Mouse (Mus musculus) bone marrow, adult 2 months (tissue): ENCODE results near the gene C5ar2. TPM values are rescaled to one million over a fixed set of nuclear protein-coding genes. Genes with fewer than 3 reads are reported as not detected.
"Not testable (repeated sequence)": the region's sequence is repeated elsewhere in the genome, so short reads cannot be mapped to it uniquely, and the experiment has no call there.

Experiments
- H3K27ac ChIP-seq: fragments of 200-500 bp; 2 replicates; pipeline ENCODE4 v1.5.1; 2012; ENCODE audit warnings: low read depth, mild to moderate bottlenecking, control low read depth, inconsistent platforms, low read length; ENCODE audit not compliant: control insufficient read depth, poor library complexity, insufficient read depth
- H3K4me1 ChIP-seq: fragments of 200-500 bp; 2 replicates; pipeline ENCODE4 v1.6.1; 2011; ENCODE audit warnings: low read length; ENCODE audit not compliant: control insufficient read depth, insufficient read depth
- H3K4me3 ChIP-seq: fragments of 200-500 bp; replicated peaks from 2 replicates; pipeline ENCODE3; 2011; ENCODE audit warnings: mild to moderate bottlenecking, low read depth, low read length, control low read depth; ENCODE audit not compliant: control insufficient read depth
- CTCF ChIP-seq: fragments of 200-500 bp; IDR thresholded peaks from 2 replicates; pipeline ENCODE4 v1.5.1; 2011; ENCODE audit warnings: low read length, control low read depth; ENCODE audit not compliant: control insufficient read depth, insufficient read depth
- POLR2A ChIP-seq: fragments of 200-500 bp; IDR thresholded peaks from 2 replicates; pipeline ENCODE4 v1.6.1; 2011; ENCODE audit warnings: low read depth, mild to moderate bottlenecking, control low read depth, low read length, borderline replicate concordance; ENCODE audit not compliant: control insufficient read depth
- WGBS: fragments of 180-500 bp; shearing (Covaris S2); methylation state at CpG from one replicate; pipeline ENCODE4 v1.1.7; 2018; 5-methylcytosine and 5-hydroxymethylcytosine counted together
- polyA plus RNA-seq: library from polyadenylated mRNA; stranded (reverse); fragments of >200 nt; gene quantifications from 2 replicates; pipeline ENCODE4 v1.2.4, GENCODE M21; 2011; ENCODE audit warnings: low replicate concordance; ENCODE audit not compliant: missing spikeins, insufficient read depth, insufficient read length

The C5ar2 gene
- polyA plus RNA-seq, 1 experiment = 4.2 TPM

DNA sequence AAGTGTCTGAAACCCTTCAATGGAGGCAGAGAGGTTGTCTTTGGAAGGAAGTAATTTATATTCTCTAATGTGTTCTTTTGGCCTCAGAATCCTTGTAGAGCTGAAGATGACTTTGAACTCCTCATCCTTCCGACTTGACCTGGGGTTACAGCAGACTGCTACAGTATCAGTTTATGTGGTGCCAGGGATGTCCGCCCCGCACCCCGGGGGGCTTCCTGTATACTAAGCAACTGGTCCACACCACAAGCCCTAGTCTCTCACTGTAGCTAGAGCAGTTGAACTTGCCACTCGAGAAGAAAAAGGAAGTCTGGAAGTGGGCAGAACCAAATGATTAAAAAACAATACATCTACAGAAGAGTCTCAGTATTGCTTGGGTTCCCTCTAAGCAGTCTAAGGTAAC lies 19.9 kb upstream of the C5ar2 start:
- no peak overlapping the region for H3K27ac ChIP-seq
- WGBS = 1% methylated on average over 5 of the region's 5 CpGs
- no peak overlapping the region for H3K4me3 ChIP-seq
- H3K4me1 ChIP-seq = peaks cover 2% of the 10 kb centered on the region; the same call in 1 of the 2 replicates
- no peak for TF ChIP-seq CTCF
- no peak for TF ChIP-seq POLR2A

DNA sequence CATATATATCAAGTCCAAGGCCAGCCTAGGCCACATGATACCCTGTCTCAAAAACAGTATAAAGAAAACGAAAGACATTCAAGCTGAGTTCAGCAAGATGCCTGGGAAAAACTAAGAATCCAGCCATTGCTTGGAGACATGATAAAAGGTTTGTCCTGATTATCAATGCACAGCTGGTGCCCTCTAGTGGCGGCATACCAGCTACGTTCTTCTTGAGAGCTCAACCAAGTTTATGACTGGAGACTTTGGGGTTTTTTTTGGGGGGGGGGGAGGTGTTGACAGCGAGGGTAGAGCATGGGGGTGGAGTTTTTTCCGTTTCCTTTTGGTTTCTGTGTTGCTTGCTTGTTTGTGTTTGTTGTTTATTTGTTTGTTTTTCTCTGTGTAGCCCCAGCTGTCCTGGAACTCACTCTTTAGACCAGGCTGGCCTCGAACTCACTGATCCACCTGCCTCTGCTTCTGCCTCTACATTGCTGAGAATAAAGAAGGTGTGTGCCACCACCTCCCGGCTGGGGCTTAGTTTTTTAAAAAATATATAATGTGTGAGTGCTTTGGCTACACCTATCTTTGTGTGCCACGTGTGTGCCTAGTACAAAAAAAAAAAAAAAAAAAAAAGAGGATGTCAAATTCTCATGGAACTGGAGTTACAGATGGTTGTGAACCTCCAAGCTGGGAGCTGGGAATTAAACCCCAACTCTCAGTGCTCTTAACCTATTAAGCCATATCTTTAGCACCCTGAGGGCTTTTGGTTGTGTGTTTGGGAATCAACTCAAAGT lies 19.2 kb upstream of the C5ar2 start:
- no peak overlapping the region for H3K27ac ChIP-seq
- no peak overlapping the region for H3K4me3 ChIP-seq
- TF ChIP-seq CTCF (peak; percentile 51), POLR2A (no peak)
- H3K4me1 ChIP-seq = peaks cover 2% of the 10 kb centered on the region; the same call in 1 of the 2 replicates
- WGBS = 12% methylated on average over 8 of the region's 8 CpGs

DNA sequence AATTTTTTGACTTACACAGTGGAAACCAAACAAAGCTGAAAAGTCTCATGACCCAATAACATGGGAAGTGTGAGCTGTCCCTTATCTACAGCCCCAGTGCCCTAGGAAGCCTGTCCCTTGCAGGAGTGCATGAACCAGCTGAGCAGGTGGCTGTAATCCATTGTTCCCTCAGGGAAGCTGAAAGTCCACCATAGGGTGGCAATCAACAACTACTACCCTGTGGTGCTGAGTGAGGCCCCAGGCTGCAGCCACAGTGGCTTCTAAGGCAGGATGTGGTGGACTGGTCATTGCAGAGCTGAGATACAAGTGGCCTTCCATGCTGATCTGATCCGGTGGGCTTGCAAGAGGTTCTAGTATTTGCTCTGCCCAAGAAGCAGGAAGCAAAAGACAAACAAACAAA lies 17.1 kb upstream of the C5ar2 start:
- WGBS = 16% methylated on average over 1 of the region's 1 CpGs
- Histone ChIP-seq H3K27ac (peak overlapping the region; percentile 22; the same call in 1 of the 2 replicates), H3K4me3 (no peak overlapping the region), H3K4me1 (peaks cover 2% of the 10 kb centered on the region; the same call in 1 of the 2 replicates)
- TF ChIP-seq POLR2A = no peak
- no peak for TF ChIP-seq CTCF

DNA sequence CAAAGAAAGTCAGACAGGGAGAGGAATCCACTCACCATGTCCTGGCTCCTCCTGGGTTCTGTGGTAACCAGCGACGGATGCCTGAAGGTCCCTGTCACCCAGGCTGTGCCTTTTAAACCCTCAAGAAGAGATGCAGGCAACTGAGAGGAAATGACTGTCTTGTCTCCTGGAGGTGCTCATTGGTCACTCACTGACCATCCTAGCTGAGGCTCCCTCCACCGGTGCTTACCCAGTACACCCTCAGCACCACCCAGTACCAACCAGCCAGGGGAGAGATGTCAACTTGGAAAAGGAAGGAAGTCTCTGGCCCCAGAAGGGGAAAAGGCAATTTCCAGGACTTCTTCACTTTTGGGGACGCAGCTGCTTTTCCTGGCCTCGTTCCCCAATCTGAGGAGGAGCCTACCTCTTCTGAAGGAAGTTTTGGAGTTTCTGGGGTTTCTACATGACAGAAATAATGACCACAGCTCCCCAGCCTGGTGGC lies 15.2 kb upstream of the C5ar2 start, which contains the start of gene C5ar1:
TSS of gene C5ar1 (minus strand) at position 431 of the 481 bp plus-strand sequence.
- Histone ChIP-seq H3K4me1 (peaks cover 2% of the 10 kb centered on the region; the same call in 1 of the 2 replicates), H3K4me3 (peak within 1 kb of the TSS; percentile 75), H3K27ac (peak within 1 kb of the TSS; percentile 82)
- TF ChIP-seq CTCF = peak; percentile 29; the same call in 1 of the 2 replicates
- no peak for TF ChIP-seq POLR2A
- WGBS = 32% methylated on average over 5 of the region's 5 CpGs

DNA sequence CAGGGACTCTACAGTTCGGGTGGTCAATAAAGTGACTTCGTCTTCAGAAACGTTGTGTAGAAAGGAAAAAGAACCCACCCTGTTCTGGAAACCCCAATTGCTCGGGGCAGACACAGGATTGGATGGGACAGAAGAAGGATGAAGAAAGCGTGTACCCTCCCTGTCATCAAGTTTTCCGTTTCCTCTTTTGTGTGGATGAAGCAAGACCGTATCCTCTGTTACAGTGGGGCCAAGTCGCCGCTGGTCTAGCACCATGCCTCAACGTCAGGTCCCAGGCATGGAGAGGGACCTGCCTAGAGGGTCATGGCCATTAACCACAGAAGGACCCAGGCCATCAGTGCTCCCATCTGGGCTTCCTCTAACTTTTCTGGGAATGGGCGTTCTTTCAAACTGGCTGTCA lies 13.9 kb upstream of the C5ar2 start:
- Histone ChIP-seq H3K4me3 (peak overlapping the region; percentile 75), H3K27ac (peak overlapping the region; percentile 82), H3K4me1 (peaks cover 2% of the 10 kb centered on the region; the same call in 1 of the 2 replicates)
- TF ChIP-seq CTCF = no peak
- 0 out of 2 replicates have a peak, but pooled peaks have one; percentile 46 for TF ChIP-seq POLR2A
- WGBS = 43% methylated on average over 11 of the region's 11 CpGs

DNA sequence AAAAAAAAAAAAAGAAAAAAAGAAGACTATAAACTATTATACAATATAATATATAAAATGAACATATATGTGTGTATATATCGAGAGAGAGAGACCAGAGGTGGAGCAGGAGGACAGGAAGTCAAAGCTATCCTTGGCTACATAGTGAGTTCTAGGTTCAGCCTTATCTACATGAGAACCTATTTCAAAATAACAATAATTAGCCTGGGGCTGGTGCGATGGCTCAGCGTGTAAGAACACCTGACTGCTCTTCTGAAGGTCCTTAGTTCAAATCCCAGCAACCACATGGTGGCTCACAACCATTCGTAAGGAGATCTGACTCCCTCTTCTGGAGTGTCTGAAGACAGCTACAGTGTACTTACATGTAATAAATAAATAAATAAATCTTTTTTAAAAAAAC lies 12.0 kb upstream of the C5ar2 start:
- H3K27ac ChIP-seq, H3K4me3 ChIP-seq, H3K4me1 ChIP-seq: not testable (repeated sequence)
- WGBS = 71% methylated on average over 4 of the region's 4 CpGs

DNA sequence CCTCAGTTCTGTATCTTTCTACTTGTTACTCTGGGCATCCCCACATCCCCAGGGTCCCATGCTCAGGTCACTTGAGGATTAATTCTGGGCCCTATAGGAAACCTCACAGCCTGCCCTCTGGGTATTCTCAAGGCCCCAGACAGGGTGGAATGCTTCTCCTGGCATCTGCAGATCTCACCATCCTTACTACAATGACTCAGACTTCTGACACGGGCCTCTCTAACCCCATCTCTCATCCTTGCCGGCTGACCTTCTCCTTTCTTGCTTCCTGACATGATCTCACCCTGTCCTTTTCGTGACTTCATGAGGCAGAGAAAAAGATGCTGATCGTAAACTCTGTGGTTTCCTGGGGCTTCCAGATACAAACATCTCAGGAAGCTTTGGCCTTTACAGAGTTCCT lies 10.2 kb upstream of the C5ar2 start:
- H3K27ac ChIP-seq = no peak overlapping the region; the same call in 1 of the 2 replicates
- no peak for TF ChIP-seq POLR2A
- TF ChIP-seq CTCF = no peak
- WGBS = 3% methylated on average over 4 of the region's 4 CpGs
- peak overlapping the region; percentile 29 for H3K4me3 ChIP-seq
- H3K4me1 ChIP-seq = no peaks in the 10 kb centered on the region; the same call in 1 of the 2 replicates

DNA sequence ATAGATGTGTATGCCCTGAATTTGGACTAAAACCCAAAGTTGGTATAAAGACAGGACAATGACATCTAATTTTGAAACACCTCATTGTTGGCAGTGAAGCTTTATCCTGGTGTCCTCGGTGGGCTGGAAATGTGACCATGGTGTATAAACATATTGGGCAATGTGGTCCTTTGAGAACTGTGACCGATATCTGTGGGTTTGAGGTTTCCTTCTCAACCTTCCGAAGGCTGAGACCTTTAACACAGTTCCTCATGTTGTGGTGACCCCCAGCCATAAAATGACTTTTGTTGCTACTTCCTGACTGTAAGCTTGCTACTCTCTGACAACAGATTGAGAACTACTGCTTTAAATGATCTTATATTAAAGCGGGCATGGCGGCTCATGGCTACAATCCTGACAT lies 6.7 kb upstream of the C5ar2 start:
- H3K4me3 ChIP-seq = no peak overlapping the region
- TF ChIP-seq POLR2A (no peak), CTCF (no peak)
- H3K4me1 ChIP-seq = peaks cover 5% of the 10 kb centered on the region; the same call in 1 of the 2 replicates
- WGBS = 1% methylated on average over 5 of the region's 5 CpGs
- peak overlapping the region; percentile 72; the same call in 1 of the 2 replicates for H3K27ac ChIP-seq

DNA sequence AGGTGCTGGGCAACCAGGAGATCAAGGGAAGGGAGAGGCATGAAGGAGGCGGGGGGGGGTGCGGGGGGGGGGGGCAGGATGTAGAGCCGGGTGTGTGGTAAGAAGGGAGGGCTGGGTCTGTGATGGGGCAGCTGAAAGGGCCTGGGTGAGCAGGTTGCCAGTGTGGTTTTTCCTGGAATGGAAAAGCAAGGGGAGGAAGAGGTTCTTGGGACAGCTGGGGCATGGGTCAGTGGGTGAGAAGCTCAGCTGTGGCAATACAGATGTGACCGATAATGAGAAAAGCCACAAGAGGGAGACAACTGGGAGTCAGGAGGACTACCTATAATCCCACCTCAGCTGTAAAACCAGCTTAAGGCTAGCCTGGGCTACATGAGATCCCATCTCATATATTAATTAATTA lies 2.0 kb upstream of the C5ar2 start:
- Histone ChIP-seq H3K27ac (no peak overlapping the region), H3K4me3 (no peak overlapping the region), H3K4me1 (peaks cover 13% of the 10 kb centered on the region)
- WGBS = 0% methylated on average over 1 of the region's 4 CpGs
- no peak for TF ChIP-seq POLR2A
- TF ChIP-seq CTCF = no peak
